In genomic region chr9:88277031-88277430, GRCm38 (mm10) we compare ENCODE assay signal across 19 mouse cellular contexts. TPM values are rescaled to one million over a fixed set of nuclear protein-coding genes. Genes with fewer than 3 reads are reported as not detected.
DNase-seq lines count a peak whose midpoint lies in the region; ATAC-seq lines count a peak whose summit lies in the region.
"Had no signal": no experiment of that assay in that cellular context is flagged by ENCODE, and none has a peak within 500 bp of the region (broad histone marks: within the 10 kb centered on the region; RNA-seq: fewer than 3 reads in every experiment).

No protein-coding gene starts in this region.

- intact Hi-C loops in heart, postnatal 10 days (cut with DNase I), result loop anchor here (2.0 kb wide), 1 partner anchor 50 kb away; the partner anchor contains the start of gene Nt5e

- DNase-seq in frontal cortex, adult 2 months (ENCODE audit: extremely low spot score in 1 of 2, low spot score in 1 of 2), result peak; percentile 6 to 40
- DNase-seq in frontal cortex, postnatal 14 days (ENCODE audit: low spot score in 2 of 2), result no peak
- DNase-seq in right cerebral cortex, adult 18-20 months, result peak; percentile 14
- DNase-seq in right cerebral cortex, postnatal 4 days, result no peak
- DNase-seq in brain, adult 2 months (ENCODE audit: low read depth, low spot score), result peak; percentile 65
- peak; percentile 30 to 37 for DNase-seq in heart, postnatal 10 days
- no peak for DNase-seq in kidney, adult 18-20 months
- no peak for DNase-seq in forebrain, embryonic 11.5 days (ENCODE audit: low spot score)
- DNase-seq: cerebellum, adult 8-10 months; gastrocnemius, postnatal 36 days had no signal

- ATAC-seq in forebrain, embryonic 11.5 days (replicated peaks; ENCODE audit: low FRiP score), result no peak
- ATAC-seq: activated CD4-positive, CD25-positive, alpha-beta regulatory T cell, adult 4 months; forebrain, embryonic 14.5 days; intestine, embryonic 15.5 days had no signal

- H3K4me2 ChIP-seq in forebrain, embryonic 11.5 days (ENCODE audit: low read depth, low read length, severe bottlenecking), result no peak overlapping the region
- H3K4me2 ChIP-seq: embryonic facial prominence, embryonic 15.5 days; hindbrain, embryonic 13.5 days; intestine, embryonic 15.5 days; limb, embryonic 13.5 days; liver, embryonic 15.5 days; midbrain, embryonic 11.5 days had no signal

- H3K4me1 ChIP-seq in forebrain, embryonic 11.5 days (replicated peaks; ENCODE audit: control insufficient read depth, insufficient read depth, low read length), result no peaks in the 10 kb centered on the region
- H3K4me1 ChIP-seq: embryonic facial prominence, embryonic 15.5 days; hindbrain, embryonic 13.5 days; limb, embryonic 13.5 days had no signal

- no peak overlapping the region for H3K27ac ChIP-seq in forebrain, embryonic 11.5 days (ENCODE audit: low read depth, low read length)
- H3K27ac ChIP-seq: embryonic facial prominence, embryonic 15.5 days; hindbrain, embryonic 13.5 days; intestine, embryonic 15.5 days; layer of hippocampus, adult 2 months; limb, embryonic 13.5 days; liver, embryonic 15.5 days had no signal

- no peak overlapping the region for H3K9ac ChIP-seq in forebrain, embryonic 11.5 days (ENCODE audit: low read length)
- H3K9ac ChIP-seq: embryonic facial prominence, embryonic 15.5 days; hindbrain, embryonic 13.5 days; intestine, embryonic 15.5 days; limb, embryonic 13.5 days; liver, embryonic 15.5 days had no signal

- no peaks in the 10 kb centered on the region for H3K36me3 ChIP-seq in forebrain, embryonic 11.5 days (ENCODE audit: control insufficient read depth, insufficient read depth, low read length)
- H3K36me3 ChIP-seq: embryonic facial prominence, embryonic 15.5 days; hindbrain, embryonic 13.5 days; intestine, embryonic 15.5 days; limb, embryonic 13.5 days; liver, embryonic 15.5 days had no signal

- no peaks in the 10 kb centered on the region for H3K9me3 ChIP-seq in forebrain, embryonic 11.5 days (ENCODE audit: control insufficient read depth, low read length)
- H3K9me3 ChIP-seq: embryonic facial prominence, embryonic 15.5 days; hindbrain, embryonic 13.5 days; intestine, embryonic 15.5 days; limb, embryonic 13.5 days; liver, embryonic 15.5 days had no signal

- 92% methylated on average over 6 of the region's 6 CpGs for WGBS in forebrain, embryonic 11.5 days

- no peak overlapping the region for H3K4me3 ChIP-seq in forebrain, embryonic 11.5 days (ENCODE audit: low read depth, low read length)
- H3K4me3 ChIP-seq: embryonic facial prominence, embryonic 15.5 days; hindbrain, embryonic 13.5 days; intestine, embryonic 15.5 days; layer of hippocampus, adult 2 months; limb, embryonic 13.5 days; liver, embryonic 15.5 days had no signal

- no peaks in the 10 kb centered on the region for H3K27me3 ChIP-seq in forebrain, embryonic 11.5 days (ENCODE audit: control insufficient read depth, insufficient read depth, low read length)
- H3K27me3 ChIP-seq: embryonic facial prominence, embryonic 15.5 days; hindbrain, embryonic 13.5 days; intestine, embryonic 15.5 days; limb, embryonic 13.5 days; liver, embryonic 15.5 days had no signal

RNA-seq across cellular contexts. Expression of gene Nt5e, which starts 50.0 kb away (rescaled TPM):
- polyA plus RNA-seq in frontal cortex, adult 2 months (2012; rRNA removed), result 7.5 and 8.5 TPM in 2 replicates
- total RNA-seq in heart, postnatal 10 days (2021), result 10 to 100 TPM; 11.6 to 12.5 TPM
- polyA plus RNA-seq in forebrain, embryonic 11.5 days (2014; fragmentation: Nextera tagmentation; extraction: Ambion mirVana), result 0.88 and 1.2 TPM in 2 replicates

Comparison
In these comparisons a context has a peak if more than half of its experiments do, and no peak if none do; other contexts are left out.
1. DNase-seq: peak in frontal cortex, adult 2 months (2 of 2), right cerebral cortex, adult 18-20 months (single experiment), brain, adult 2 months (single experiment) and heart, postnatal 10 days (2 of 2); none in frontal cortex, postnatal 14 days (0 of 2), right cerebral cortex, postnatal 4 days (single experiment), kidney, adult 18-20 months (single experiment) and forebrain, embryonic 11.5 days (single experiment).